Mouse (Mus musculus) adrenal gland, postnatal 0 days (tissue): ENCODE results near the gene Klf7. TPM values are rescaled to one million over a fixed set of nuclear protein-coding genes. Genes with fewer than 3 reads are reported as not detected.

Experiments
- microRNA-seq: library from miRNA; unstranded; fragments of <30 nt; microRNA quantifications from one replicate; pipeline ENCODE4, GENCODE M21; 2016; ENCODE audit warnings: borderline replicate concordance; ENCODE audit not compliant: insufficient number of aligned reads
- polyA plus RNA-seq: library from polyadenylated mRNA; unstranded; fragments of >200 nt; fragmentation: Nextera tagmentation; extraction: Ambion mirVana; gene quantifications from 2 replicates; pipeline ENCODE4 v1.2.1, GENCODE M21; 2015

The Klf7 gene
- polyA plus RNA-seq: 24.7 and 45.4 TPM in 2 replicates

DNA sequence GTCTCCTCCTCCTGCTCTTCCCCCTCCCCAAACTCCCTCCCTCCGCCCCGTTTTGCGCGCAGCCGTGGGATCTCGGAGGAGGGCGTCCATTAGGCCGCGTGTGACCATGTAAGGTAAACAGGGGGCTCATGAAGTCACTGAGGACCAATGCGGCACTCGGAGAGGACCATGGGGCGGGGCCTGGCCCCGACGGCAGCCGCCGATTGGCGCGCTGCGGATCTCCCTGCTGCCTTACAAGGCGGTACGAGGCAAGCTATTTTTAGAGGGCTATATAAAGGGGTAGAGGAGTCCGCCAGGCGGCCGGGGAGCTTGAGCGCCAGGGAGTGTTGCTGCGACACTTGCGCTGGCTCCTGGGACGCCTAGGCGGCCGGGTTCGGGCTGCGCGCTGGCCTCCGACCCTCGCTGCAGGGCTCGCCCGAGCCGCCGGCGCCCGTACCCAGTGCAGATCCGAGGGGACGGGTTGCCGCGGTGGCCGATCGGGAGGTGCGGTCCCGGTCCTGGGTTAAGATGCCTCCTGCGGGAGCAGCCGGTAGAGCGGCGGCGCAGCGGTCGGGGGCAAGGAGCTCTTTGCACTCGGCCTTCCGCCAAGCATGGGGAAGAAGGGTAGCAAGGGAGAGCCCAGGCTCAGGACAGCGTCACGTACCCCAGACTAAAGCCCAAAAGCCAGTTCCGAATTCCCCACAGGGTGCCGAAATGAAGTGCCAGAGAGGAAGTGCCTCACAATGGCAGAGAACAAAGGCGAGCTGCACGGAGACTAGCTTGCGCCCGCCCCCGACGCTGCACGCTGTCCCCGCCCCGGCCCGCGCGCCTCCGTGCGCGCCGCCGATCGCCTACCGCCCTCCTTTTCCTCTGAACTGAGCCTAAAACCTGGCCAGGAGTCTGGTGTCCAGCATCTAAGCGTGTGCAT lies at the start of gene Klf7:
TSS of gene Klf7 (minus strand) at position 724 of the 907 bp plus-strand sequence.

Small RNAs within 50 kb of the gene (microRNA-seq; reads per million reads assigned to microRNA genes)
- 1.1 reads per million for gene Mir6899
